Mouse (Mus musculus): ENCODE measurements around the gene Tmub2. TPM values are rescaled to one million over a fixed set of nuclear protein-coding genes. Genes with fewer than 3 reads are reported as not detected.

Gene Tmub2
- polyA plus RNA-seq, 2 experiments, result 52.6 to 59.9 TPM

- Histone ChIP-seq H3K4me1 (ENCODE audit: control insufficient read depth, insufficient read depth, low read length) (peaks cover 8% of the 10 kb centered on the region), H3K9me3 (ENCODE audit: control insufficient read depth, low read length) (no peaks in the 10 kb centered on the region), H3K4me3 (replicated peaks; ENCODE audit: low read length) (no peak overlapping the region), H3K27ac (replicated peaks; ENCODE audit: low read depth, low read length) (no peak overlapping the region), H3K36me3 (ENCODE audit: control insufficient read depth, insufficient read depth, low read length) (peaks cover 43% of the 10 kb centered on the region), H3K27me3 (ENCODE audit: control insufficient read depth, insufficient read depth, low read length) (no peaks in the 10 kb centered on the region), H3K4me2 (replicated peaks; ENCODE audit: low read depth, low read length, severe bottlenecking) (no peak overlapping the region), H3K9ac (ENCODE audit: low read depth, low read length, severe bottlenecking) (no peak overlapping the region)
- DNase-seq (ENCODE audit: low spot score) (no peak), ATAC-seq (ENCODE audit: low FRiP score, low read depth) (no peak)
- no peak for TF ChIP-seq POLR2A (IDR thresholded peaks at IDR 0.05; ENCODE audit: borderline replicate concordance, extremely low read depth, insufficient read depth, insufficient read length)
- 49% methylated on average over 3 of the region's 3 CpGs for WGBS
Measured at GRCm38 (mm10) chr11:102305359-102305758, 20.6 kb downstream of the Tmub2 start.

GRCm38 (mm10) chr11:102308104-102308503 lies 23.4 kb downstream of the Tmub2 start:
- Histone ChIP-seq H3K36me3 (ENCODE audit: control insufficient read depth, insufficient read depth, low read length) (peaks cover 66% of the 10 kb centered on the region), H3K4me1 (ENCODE audit: control insufficient read depth, insufficient read depth, low read length) (peaks cover 12% of the 10 kb centered on the region), H3K4me3 (replicated peaks; ENCODE audit: low read length) (no peak overlapping the region), H3K27me3 (ENCODE audit: control insufficient read depth, insufficient read depth, low read length) (no peaks in the 10 kb centered on the region), H3K9me3 (ENCODE audit: control insufficient read depth, low read length) (no peaks in the 10 kb centered on the region), H3K4me2 (replicated peaks; ENCODE audit: low read depth, low read length, severe bottlenecking) (no peak overlapping the region), H3K9ac (ENCODE audit: low read depth, low read length, severe bottlenecking) (no peak overlapping the region), H3K27ac (replicated peaks; ENCODE audit: low read depth, low read length) (no peak overlapping the region)
- DNase-seq (ENCODE audit: low spot score) (no peak), ATAC-seq (ENCODE audit: low FRiP score, low read depth) (no peak)
- 86% methylated on average over 9 of the region's 9 CpGs for WGBS
- TF ChIP-seq POLR2A (IDR thresholded peaks at IDR 0.05; ENCODE audit: borderline replicate concordance, extremely low read depth, insufficient read depth, insufficient read length), result no peak

- Histone ChIP-seq H3K27ac (replicated peaks; ENCODE audit: low read depth, low read length) (no peak overlapping the region), H3K4me2 (replicated peaks; ENCODE audit: low read depth, low read length, severe bottlenecking) (peak overlapping the region; percentile 48), H3K36me3 (ENCODE audit: control insufficient read depth, insufficient read depth, low read length) (peaks cover 75% of the 10 kb centered on the region), H3K9me3 (ENCODE audit: control insufficient read depth, low read length) (no peaks in the 10 kb centered on the region), H3K4me3 (replicated peaks; ENCODE audit: low read length) (peak overlapping the region; percentile 31), H3K27me3 (ENCODE audit: control insufficient read depth, insufficient read depth, low read length) (no peaks in the 10 kb centered on the region), H3K9ac (ENCODE audit: low read depth, low read length, severe bottlenecking) (peak overlapping the region; percentile 3; the same call in 1 of the 2 replicates), H3K4me1 (ENCODE audit: control insufficient read depth, insufficient read depth, low read length) (peaks cover 12% of the 10 kb centered on the region)
- ATAC-seq (ENCODE audit: low FRiP score, low read depth) (peak; percentile 91), DNase-seq (ENCODE audit: low spot score) (peak; percentile 98)
- TF ChIP-seq POLR2A (IDR thresholded peaks at IDR 0.05; ENCODE audit: borderline replicate concordance, extremely low read depth, insufficient read depth, insufficient read length), result 0 out of 2 replicates have a peak, but pooled peaks have one; percentile 28
- WGBS, result 0% methylated on average over 26 of the region's 27 CpGs
Measured at GRCm38 (mm10) chr11:102308979-102309378, 24.2 kb downstream of the Tmub2 start.

GRCm38 (mm10) chr11:102309821-102310617 lies 25.3 kb downstream of the Tmub2 start:
- Histone ChIP-seq H3K36me3 (ENCODE audit: control insufficient read depth, insufficient read depth, low read length) (peaks cover 86% of the 10 kb centered on the region), H3K27ac (replicated peaks; ENCODE audit: low read depth, low read length) (0 out of 2 replicates have a peak overlapping the region, but pooled peaks have one; percentile 19)

GRCm38 (mm10) chr11:102310768-102311695 lies 26.3 kb downstream of the Tmub2 start:
- no peak overlapping the region for H3K4me2 ChIP-seq (replicated peaks; ENCODE audit: low read depth, low read length, severe bottlenecking)
- DNase-seq (ENCODE audit: low spot score) (no peak), ATAC-seq (ENCODE audit: low FRiP score, low read depth) (no peak)
- H3K4me1 ChIP-seq (ENCODE audit: control insufficient read depth, insufficient read depth, low read length), result peaks cover 17% of the 10 kb centered on the region
- H3K4me3 ChIP-seq (replicated peaks; ENCODE audit: low read length), result no peak overlapping the region
- H3K36me3 ChIP-seq (ENCODE audit: control insufficient read depth, insufficient read depth, low read length), result peaks cover 84% of the 10 kb centered on the region
- WGBS, result 51% methylated on average over 26 of the region's 38 CpGs
- no peak overlapping the region for H3K27ac ChIP-seq (replicated peaks; ENCODE audit: low read depth, low read length)
- no peak for TF ChIP-seq POLR2A (IDR thresholded peaks at IDR 0.05; ENCODE audit: borderline replicate concordance, extremely low read depth, insufficient read depth, insufficient read length)
- H3K9me3 ChIP-seq (ENCODE audit: control insufficient read depth, low read length), result no peaks in the 10 kb centered on the region
- H3K27me3 ChIP-seq (ENCODE audit: control insufficient read depth, insufficient read depth, low read length), result no peaks in the 10 kb centered on the region
- H3K9ac ChIP-seq (ENCODE audit: low read depth, low read length, severe bottlenecking), result peak overlapping the region; percentile 31

More at GRCm38 (mm10) chr11:102309821-102310617, 25.3 kb downstream of the Tmub2 start:
- H3K9me3 ChIP-seq (ENCODE audit: control insufficient read depth, low read length), result no peaks in the 10 kb centered on the region
- ATAC-seq (ENCODE audit: low FRiP score, low read depth) (no peak), DNase-seq (ENCODE audit: low spot score) (no peak)
- TF ChIP-seq POLR2A (IDR thresholded peaks at IDR 0.05; ENCODE audit: borderline replicate concordance, extremely low read depth, insufficient read depth, insufficient read length), result no peak
- H3K4me1 ChIP-seq (ENCODE audit: control insufficient read depth, insufficient read depth, low read length), result peaks cover 12% of the 10 kb centered on the region
- no peak overlapping the region for H3K9ac ChIP-seq (ENCODE audit: low read depth, low read length, severe bottlenecking)
- H3K27me3 ChIP-seq (ENCODE audit: control insufficient read depth, insufficient read depth, low read length), result no peaks in the 10 kb centered on the region
- peak overlapping the region; percentile 31; the same call in 1 of the 2 replicates for H3K4me3 ChIP-seq (replicated peaks; ENCODE audit: low read length)
- 87% methylated on average over 22 of the region's 22 CpGs for WGBS
- peak overlapping the region; percentile 48 for H3K4me2 ChIP-seq (replicated peaks; ENCODE audit: low read depth, low read length, severe bottlenecking)

Measured in limb, embryonic 14.5 days (tissue).